In genomic region chr3:34033720-34034364, GRCm38 (mm10) we compare ENCODE assay signal across 16 mouse cellular contexts. TPM values are rescaled to one million over a fixed set of nuclear protein-coding genes. Genes with fewer than 3 reads are reported as not detected.
DNase-seq lines count a peak whose midpoint lies in the region; ATAC-seq and TF ChIP-seq lines count a peak whose summit lies in the region.
"Had no signal": no experiment of that assay in that cellular context is flagged by ENCODE, and none has a peak within 500 bp of the region (broad histone marks: within the 10 kb centered on the region; RNA-seq: fewer than 3 reads in every experiment).

No protein-coding gene starts in this region.

- peak overlapping the region; percentile 53 for H3K27ac ChIP-seq in gastrocnemius, adult 2 months
- peak overlapping the region; percentile 76 for H3K27ac ChIP-seq in MEL (ENCODE audit: control insufficient read depth, low read depth, low read length)
- peak overlapping the region; percentile 75 for H3K27ac ChIP-seq in macrophage
- H3K27ac ChIP-seq in intestine, embryonic 15.5 days: no peak overlapping the region
- H3K27ac ChIP-seq: limb, embryonic 15.5 days had no signal

- no peaks in the 10 kb centered on the region for H3K9me3 ChIP-seq in MEL (replicated peaks; ENCODE audit: insufficient read depth, low read length)
- no peaks in the 10 kb centered on the region for H3K9me3 ChIP-seq in intestine, embryonic 15.5 days
- H3K9me3 ChIP-seq: limb, embryonic 15.5 days had no signal

- DNase-seq in gastrocnemius, adult 2 months: no peak
- DNase-seq in gastrocnemius, postnatal 36 days: no peak
- peak; percentile 46 for DNase-seq in 416B (ENCODE audit: low read depth)
- peak; percentile 80 for DNase-seq in MEL (ENCODE audit: low read depth, low spot score)
- DNase-seq in cerebellum, postnatal 36 days: no peak
- no peak for DNase-seq in right cerebral cortex, postnatal 25 days
- DNase-seq: adrenal gland, adult 8-10 months; heart, adult 11 months; heart, postnatal 36 days; kidney, adult 11 months; lung, postnatal 36 days; spleen, adult 18-20 months had no signal

- H3K79me2 ChIP-seq in MEL (ENCODE audit: control insufficient read depth, insufficient read depth, low read length, poor library complexity) (peaks cover 78% of the 10 kb centered on the region), macrophage (ENCODE audit: inconsistent target) (peaks cover 96% of the 10 kb centered on the region)

- peak; percentile 55 to 64 for TF ChIP-seq EP300 in MEL (IDR thresholded peaks at IDR 0.05; ENCODE audit: low read depth in 1 of 2, low read length in 2 of 2)

- H3K27me3 ChIP-seq in MEL (ENCODE audit: control insufficient read depth in 1 of 2, insufficient read depth in 2 of 2, low read length in 2 of 2): no peaks in the 10 kb centered on the region
- no peaks in the 10 kb centered on the region for H3K27me3 ChIP-seq in intestine, embryonic 15.5 days (replicated peaks)
- H3K27me3 ChIP-seq: limb, embryonic 15.5 days had no signal

- no peak for ATAC-seq in intestine, embryonic 15.5 days

- H3K9ac ChIP-seq in MEL (ENCODE audit: control insufficient read depth, low read depth, low read length, poor library complexity, severe bottlenecking): peak overlapping the region; percentile 62
- no peak overlapping the region for H3K9ac ChIP-seq in intestine, embryonic 15.5 days
- H3K9ac ChIP-seq: limb, embryonic 15.5 days had no signal

- peaks cover 4 to 75% of the 10 kb centered on the region in 2 experiments; a peak in 3 of 4 replicates for H3K36me3 ChIP-seq in MEL (ENCODE audit: control insufficient read depth in 1 of 2, insufficient read depth in 2 of 2, low read length in 2 of 2)
- no peaks in the 10 kb centered on the region for H3K36me3 ChIP-seq in macrophage (ENCODE audit: inconsistent target)
- no peaks in the 10 kb centered on the region for H3K36me3 ChIP-seq in intestine, embryonic 15.5 days
- H3K36me3 ChIP-seq: limb, embryonic 15.5 days had no signal

- no peak for TF ChIP-seq CTCF in gastrocnemius, adult 2 months (IDR thresholded peaks at IDR 0.05)
- no peak for TF ChIP-seq CTCF in MEL (IDR thresholded peaks at IDR 0.05 in 2 of 3, conservative IDR thresholded peaks at IDR 0.05 in 1 of 3; ENCODE audit: control insufficient read depth in 1 of 3, insufficient read depth in 1 of 3, low read depth in 2 of 3, low read length in 3 of 3, poor library complexity in 1 of 3, severe bottlenecking in 1 of 3)

- TF ChIP-seq RAD21 in MEL (IDR thresholded peaks at IDR 0.05; ENCODE audit: low read depth, low read length): no peak

- H3K4me1 ChIP-seq in MEL (ENCODE audit: control insufficient read depth in 1 of 2, insufficient read depth in 2 of 2, low read length in 2 of 2): peaks cover 37 to 46% of the 10 kb centered on the region in 2 experiments
- H3K4me1 ChIP-seq in intestine, embryonic 15.5 days (replicated peaks): no peaks in the 10 kb centered on the region

- no peak overlapping the region for H3K4me2 ChIP-seq in intestine, embryonic 15.5 days (replicated peaks)
- H3K4me2 ChIP-seq: limb, embryonic 15.5 days had no signal

- no peak for TF ChIP-seq POLR2A in MEL (IDR thresholded peaks at IDR 0.05; ENCODE audit: control insufficient read depth in 1 of 2, insufficient read depth in 1 of 2, low read depth in 1 of 2, low read length in 2 of 2, poor library complexity in 1 of 2)

- H3K4me3 ChIP-seq in gastrocnemius, adult 2 months: peak overlapping the region; percentile 4
- H3K4me3 ChIP-seq in MEL (ENCODE audit: control insufficient read depth in 1 of 2, insufficient read depth in 1 of 2, low read depth in 2 of 2, low read length in 2 of 2): peak overlapping the region; percentile 11 to 45; a peak in 3 of 4 replicates
- H3K4me3 ChIP-seq in macrophage (ENCODE audit: inconsistent target): peak overlapping the region; percentile 26
- no peak overlapping the region for H3K4me3 ChIP-seq in intestine, embryonic 15.5 days (replicated peaks)
- H3K4me3 ChIP-seq: erythroblast, embryonic 14.5 days; limb, embryonic 15.5 days had no signal

- intact Hi-C loops in gastrocnemius, adult 2 months (cut with DNase I): no loop called here
- intact Hi-C loops in gastrocnemius, postnatal 36 days (cut with DNase I): no loop called here

- WGBS in macrophage (ENCODE audit: missing documents): 13% methylated on average over 3 of the region's 3 CpGs
- 76% methylated on average over 3 of the region's 3 CpGs for WGBS in intestine, embryonic 15.5 days

TF ChIP-seq in MEL, 35 proteins besides CTCF, POLR2A, EP300 and RAD21:
- TF ChIP-seq SIN3A (IDR thresholded peaks at IDR 0.05; ENCODE audit: low read length) (peak; percentile 77), MEF2A (IDR thresholded peaks at IDR 0.05; ENCODE audit: extremely low read depth, insufficient replicate concordance, low read depth, low read length, poor library complexity, severe bottlenecking) (no peak), TBP (IDR thresholded peaks at IDR 0.05; ENCODE audit: low read depth, low read length) (no peak), ZMIZ1 (IDR thresholded peaks at IDR 0.05; ENCODE audit: low read depth, low read length) (no peak), HCFC1 (IDR thresholded peaks at IDR 0.05; ENCODE audit: low read depth, low read length) (no peak), UBTF (IDR thresholded peaks at IDR 0.05; ENCODE audit: borderline replicate concordance, insufficient read depth, low read depth, low read length) (no peak), GABPA (IDR thresholded peaks at IDR 0.05; ENCODE audit: low read depth, low read length) (no peak), ZKSCAN1 (IDR thresholded peaks at IDR 0.05; ENCODE audit: low read depth, low read length) (no peak), POLR2AphosphoS2 (IDR thresholded peaks at IDR 0.05; ENCODE audit: low read length) (no peak), ETS1 (IDR thresholded peaks at IDR 0.05; ENCODE audit: low read depth, low read length) (peak; percentile 61; the same call in 1 of the 2 replicates), MAZ (IDR thresholded peaks at IDR 0.05; ENCODE audit: low read depth, low read length) (no peak), POLR2AphosphoS5 (IDR thresholded peaks at IDR 0.05; ENCODE audit: borderline replicate concordance, low read depth, low read length) (no peak), TAL1 (IDR thresholded peaks at IDR 0.05; ENCODE audit: low read length) (peak; percentile 51), MYB (IDR thresholded peaks at IDR 0.05; ENCODE audit: low read depth, low read length) (no peak), TCF12 (IDR thresholded peaks at IDR 0.05; ENCODE audit: low read depth, low read length) (peak; percentile 35; the same call in 1 of the 2 replicates), ZNF384 (IDR thresholded peaks at IDR 0.05; ENCODE audit: low read depth, low read length) (no peak), CHD1 (IDR thresholded peaks at IDR 0.05; ENCODE audit: low read depth, low read length) (no peak), GATA1 (IDR thresholded peaks at IDR 0.05; ENCODE audit: low read depth, low read length) (0 out of 2 replicates have a peak, but pooled peaks have one; percentile 36), ELF1 (IDR thresholded peaks at IDR 0.05; ENCODE audit: low read depth, low read length) (no peak), KAT2A (conservative IDR thresholded peaks at IDR 0.05; ENCODE audit: low read depth, low read length) (no peak), RCOR1 (IDR thresholded peaks at IDR 0.05; ENCODE audit: low read depth, low read length) (no peak), E2F4 (IDR thresholded peaks at IDR 0.05; ENCODE audit: borderline replicate concordance, low read depth, low read length) (no peak)

RNA-seq across cellular contexts. Expression of gene Fxr1, which starts 14.1 kb away (rescaled TPM):
- total RNA-seq in gastrocnemius, adult 2 months (2021): 100 to 1,000 TPM; 397 to 430 TPM
- 100 to 1,000 TPM; 394 to 435 TPM for total RNA-seq in gastrocnemius, postnatal 36 days (2021)
- total RNA-seq in MEL (2012; rRNA removed): 98.3 and 105 TPM in 2 replicates
- polyA plus RNA-seq in MEL (2012; ENCODE audit: insufficient read depth in 1 of 2, insufficient read length in 2 of 2, low read depth in 1 of 2, low replicate concordance in 2 of 2, missing spikeins in 1 of 2) (100 to 1,000 TPM in 1 of 2 experiments, 10 to 100 TPM in 1; 92.8 to 123 TPM), macrophage (2018) (77.5 to 114 TPM (median 87.0 TPM) in 3 replicates)
- total RNA-seq in macrophage (2018; cell fraction: chromatin; rRNA removed): 100 to 1,000 TPM; 155 to 264 (median 217) TPM
- total RNA-seq in macrophage (2018; cell fraction: cytosol; rRNA removed): 100 to 1,000 TPM in 14 of 26 experiments, 10 to 100 TPM in 12; 87.2 to 124 (median 107) TPM
- 100 to 1,000 TPM; 109 to 214 (median 144) TPM for total RNA-seq in macrophage (2018; cell fraction: nucleus; rRNA removed)
- 45.3 and 49.3 TPM in 2 replicates for polyA plus RNA-seq in intestine, embryonic 15.5 days (2015; fragmentation: Nextera tagmentation; extraction: Ambion mirVana)

RNA-seq across cellular contexts. Expression of gene Dnajc19, which starts 47.3 kb away (rescaled TPM):
- total RNA-seq in gastrocnemius, adult 2 months (2021): 100 to 1,000 TPM; 136 to 139 TPM
- total RNA-seq in gastrocnemius, postnatal 36 days (2021): 100 to 1,000 TPM; 105 to 127 TPM
- 166 and 169 TPM in 2 replicates for total RNA-seq in MEL (2012; rRNA removed)
- polyA plus RNA-seq in MEL (2012; ENCODE audit: insufficient read depth in 1 of 2, insufficient read length in 2 of 2, low read depth in 1 of 2, low replicate concordance in 2 of 2, missing spikeins in 1 of 2) (100 to 1,000 TPM in 1 of 2 experiments, not detected in 1; 143 TPM), macrophage (2018) (53.0 to 86.4 TPM (median 77.3 TPM) in 3 replicates)
- 10 to 100 TPM in 14 of 26 experiments, 1 to 10 TPM in 12; 2.4 to 32.1 (median 12.1) TPM for total RNA-seq in macrophage (2018; cell fraction: chromatin; rRNA removed)
- 10 to 100 TPM; 46.8 to 95.6 (median 63.2) TPM for total RNA-seq in macrophage (2018; cell fraction: cytosol; rRNA removed)
- 10 to 100 TPM in 21 of 26 experiments, 1 to 10 TPM in 5; 5.6 to 38.2 (median 12.9) TPM for total RNA-seq in macrophage (2018; cell fraction: nucleus; rRNA removed)
- 192 and 197 TPM in 2 replicates for polyA plus RNA-seq in intestine, embryonic 15.5 days (2015; fragmentation: Nextera tagmentation; extraction: Ambion mirVana)

Comparison
In these comparisons a context has a peak if more than half of its experiments do, and no peak if none do; other contexts are left out.
1. DNase-seq: peak in 416B (single experiment) and MEL (single experiment); none in gastrocnemius, adult 2 months (single experiment), gastrocnemius, postnatal 36 days (0 of 2), cerebellum, postnatal 36 days (0 of 2) and right cerebral cortex, postnatal 25 days (single experiment).